Mouse (Mus musculus): ENCODE measurements around the gene Gm12166.

- TF ChIP-seq CTCF (IDR thresholded peaks at IDR 0.05) (no peak), POLR2A (IDR thresholded peaks at IDR 0.05; ENCODE audit: insufficient read depth, low read depth, low read length) (no peak), EP300 (IDR thresholded peaks at IDR 0.05; ENCODE audit: insufficient read depth, low read depth, low read length) (no peak)
Measured at GRCm38 (mm10) chr11:46044781-46045180, 7.3 kb downstream of the Gm12166 start.

Measured in heart, adult 2 months (tissue).